Mouse (Mus musculus) midbrain, embryonic 11.5 days (tissue): ENCODE data around the gene Uba52. TPM values are rescaled to one million over a fixed set of nuclear protein-coding genes. Genes with fewer than 3 reads are reported as not detected.

Experiments used
- ATAC-seq: fragments of 200-750 bp; cut with Nextera tagmentation; 2 replicates; pipeline ENCODE4 v1.8.0; 2017; ENCODE audit warnings: moderate TSS enrichment, moderate library complexity; ENCODE audit not compliant: low FRiP score
- DNase-seq: peaks from one replicate; pipeline ENCODE4 v3.0.0; 2015; ENCODE audit warnings: low spot score; ENCODE audit errors: missing footprints
- H3K27ac ChIP-seq: fragments of 300-500 bp; sonication (generic); 2 replicates; pipeline ENCODE4 v1.5.1; 2014; ENCODE audit warnings: low read depth, low read length
- H3K27me3 ChIP-seq: fragments of 300-500 bp; sonication (generic); 2 replicates; pipeline ENCODE4 v1.6.1; 2014; ENCODE audit warnings: mild to moderate bottlenecking, low read length, moderate library complexity, mixed read lengths; ENCODE audit not compliant: control insufficient read depth, insufficient read depth
- H3K36me3 ChIP-seq: fragments of 300-500 bp; sonication (generic); 2 replicates; pipeline ENCODE4 v1.6.1; 2014; ENCODE audit warnings: mild to moderate bottlenecking, low read length, moderate library complexity, mixed read lengths; ENCODE audit not compliant: control insufficient read depth, insufficient read depth
- H3K4me1 ChIP-seq: fragments of 300-500 bp; sonication (generic); 2 replicates; pipeline ENCODE4 v1.6.1; 2014; ENCODE audit warnings: low read length; ENCODE audit not compliant: control insufficient read depth, insufficient read depth
- H3K4me2 ChIP-seq: fragments of 300-500 bp; sonication (generic); 2 replicates; pipeline ENCODE4 v1.6.1; 2014; ENCODE audit warnings: mild to moderate bottlenecking, moderate library complexity
- H3K4me3 ChIP-seq: fragments of 300-500 bp; sonication (generic); 2 replicates; pipeline ENCODE4 v1.5.1; 2014; ENCODE audit warnings: low read depth, low read length
- H3K9ac ChIP-seq: fragments of 300-500 bp; sonication (generic); 2 replicates; pipeline ENCODE4 v1.6.1; 2014; ENCODE audit warnings: low read length
- H3K9me3 ChIP-seq: fragments of 300-500 bp; sonication (generic); 2 replicates; pipeline ENCODE4 v1.6.1; 2016; ENCODE audit warnings: low read length; ENCODE audit not compliant: control insufficient read depth
- WGBS: fragments of 180-500 bp; shearing (Covaris S2); extraction: QIAGEN DNeasy Blood & Tissue Kit; methylation state at CpG from one replicate; pipeline ENCODE4 v1.1.7; 2014; 5-methylcytosine and 5-hydroxymethylcytosine counted together
- polyA plus RNA-seq: library from polyadenylated mRNA; unstranded; fragments of >200 nt; fragmentation: Nextera tagmentation; extraction: Ambion mirVana; gene quantifications from 2 replicates; pipeline ENCODE4 v1.2.1, GENCODE M21; 2014

The Uba52 gene
- 774 and 852 TPM in 2 replicates for polyA plus RNA-seq

- Histone ChIP-seq H3K36me3 (peaks cover 10% of the 10 kb centered on the region), H3K27me3 (no peaks in the 10 kb centered on the region), H3K4me1 (peaks cover 26% of the 10 kb centered on the region), H3K9me3 (no peaks in the 10 kb centered on the region), H3K4me2 (peak within 1 kb of the TSS; percentile 100), H3K9ac (peak within 1 kb of the TSS; percentile 98), H3K4me3 (peak within 1 kb of the TSS; percentile 98), H3K27ac (peak within 1 kb of the TSS; percentile 86)
- ATAC-seq (peak; percentile 85), DNase-seq (peak; percentile 100)
- WGBS: 1% methylated on average over 73 of the region's 74 CpGs
Measured at GRCm38 (mm10) chr8:70510228-70510915, at the start of gene Uba52. Uba52 (minus strand) TSS chr8:70510801.

- H3K4me1 ChIP-seq: no peaks in the 10 kb centered on the region
- H3K4me3 ChIP-seq: no peak overlapping the region
- H3K9ac ChIP-seq: no peak overlapping the region
- H3K9me3 ChIP-seq: no peaks in the 10 kb centered on the region
- DNase-seq (no peak), ATAC-seq (no peak)
- H3K4me2 ChIP-seq: no peak overlapping the region
- H3K27me3 ChIP-seq: no peaks in the 10 kb centered on the region
- WGBS: 72% methylated on average over 2 of the region's 2 CpGs
- no peak overlapping the region for H3K27ac ChIP-seq
- no peaks in the 10 kb centered on the region for H3K36me3 ChIP-seq
Measured at GRCm38 (mm10) chr8:70560096-70560495, 49.5 kb upstream of the Uba52 start.

GRCm38 (mm10) chr8:70558983-70559382 is 48.4 kb upstream of the Uba52 start:
- no peaks in the 10 kb centered on the region for H3K4me1 ChIP-seq
- no peaks in the 10 kb centered on the region for H3K9me3 ChIP-seq
- DNase-seq (no peak), ATAC-seq (no peak)
- H3K27me3 ChIP-seq: no peaks in the 10 kb centered on the region
- no peak overlapping the region for H3K9ac ChIP-seq
- H3K4me2 ChIP-seq: no peak overlapping the region
- WGBS: 85% methylated on average over 3 of the region's 3 CpGs
- H3K27ac ChIP-seq: no peak overlapping the region
- H3K36me3 ChIP-seq: no peaks in the 10 kb centered on the region
- no peak overlapping the region for H3K4me3 ChIP-seq

GRCm38 (mm10) chr8:70558334-70558733 is 47.7 kb upstream of the Uba52 start:
- Histone ChIP-seq H3K9me3 (no peaks in the 10 kb centered on the region), H3K4me3 (no peak overlapping the region), H3K27me3 (no peaks in the 10 kb centered on the region), H3K4me2 (no peak overlapping the region), H3K27ac (no peak overlapping the region), H3K9ac (no peak overlapping the region), H3K36me3 (no peaks in the 10 kb centered on the region), H3K4me1 (no peaks in the 10 kb centered on the region)
- DNase-seq (no peak), ATAC-seq (no peak)
- WGBS: 69% methylated on average over 4 of the region's 4 CpGs

GRCm38 (mm10) chr8:70555079-70555747 is 44.6 kb upstream of the Uba52 start:
- no peaks in the 10 kb centered on the region for H3K9me3 ChIP-seq
- no peaks in the 10 kb centered on the region for H3K36me3 ChIP-seq
- no peaks in the 10 kb centered on the region for H3K27me3 ChIP-seq
- no peak overlapping the region for H3K4me3 ChIP-seq
- H3K4me1 ChIP-seq: no peaks in the 10 kb centered on the region
- 0 out of 2 replicates have a peak overlapping the region, but pooled peaks have one; percentile 12 for H3K9ac ChIP-seq
- WGBS: 93% methylated on average over 4 of the region's 4 CpGs
- no peak overlapping the region for H3K4me2 ChIP-seq
- no peak for ATAC-seq
- H3K27ac ChIP-seq: no peak overlapping the region
- DNase-seq: no peak

- DNase-seq: no peak
- Histone ChIP-seq H3K4me1 (no peaks in the 10 kb centered on the region), H3K9me3 (no peaks in the 10 kb centered on the region), H3K4me2 (no peak overlapping the region), H3K27ac (no peak overlapping the region), H3K4me3 (no peak overlapping the region), H3K9ac (no peak overlapping the region), H3K36me3 (no peaks in the 10 kb centered on the region), H3K27me3 (no peaks in the 10 kb centered on the region)
- ATAC-seq: no peak
Measured at GRCm38 (mm10) chr8:70553740-70554139, 43.1 kb upstream of the Uba52 start.

GRCm38 (mm10) chr8:70552836-70553235 is 42.2 kb upstream of the Uba52 start:
- Histone ChIP-seq H3K4me3 (no peak overlapping the region), H3K9ac (no peak overlapping the region), H3K36me3 (no peaks in the 10 kb centered on the region), H3K4me1 (no peaks in the 10 kb centered on the region), H3K27me3 (no peaks in the 10 kb centered on the region), H3K27ac (no peak overlapping the region), H3K9me3 (no peaks in the 10 kb centered on the region), H3K4me2 (no peak overlapping the region)
- ATAC-seq (no peak), DNase-seq (no peak)
- 80% methylated on average over 1 of the region's 1 CpGs for WGBS

GRCm38 (mm10) chr8:70551558-70552161 is 41.1 kb upstream of the Uba52 start:
- Histone ChIP-seq H3K4me3 (no peak overlapping the region), H3K4me1 (no peaks in the 10 kb centered on the region), H3K9ac (no peak overlapping the region), H3K36me3 (no peaks in the 10 kb centered on the region), H3K9me3 (no peaks in the 10 kb centered on the region), H3K27me3 (no peaks in the 10 kb centered on the region), H3K27ac (no peak overlapping the region), H3K4me2 (no peak overlapping the region)
- no peak for DNase-seq
- WGBS: 78% methylated on average over 3 of the region's 3 CpGs
- no peak for ATAC-seq
